Mouse (Mus musculus): ENCODE results near the gene Olfr898. TPM values are rescaled to one million over a fixed set of nuclear protein-coding genes. Genes with fewer than 3 reads are reported as not detected.

The Olfr898 gene
- total RNA-seq (2012; rRNA removed): not detected in 2 replicates
- not detected for polyA plus RNA-seq (2012; ENCODE audit: insufficient read depth in 1 of 2, insufficient read length in 2 of 2, low read depth in 1 of 2, low replicate concordance in 2 of 2, missing spikeins in 1 of 2)

GRCm38 (mm10) chr9:38348111-38348510 lies at the start of gene Olfr898:
Olfr898 (plus strand) TSS chr9:38348411.
- TF ChIP-seq MAZ (IDR thresholded peaks at IDR 0.05; ENCODE audit: low read depth, low read length): no peak
- no peak for TF ChIP-seq POLR2AphosphoS5 (IDR thresholded peaks at IDR 0.05; ENCODE audit: borderline replicate concordance, low read depth, low read length)
- TF ChIP-seq E2F4 (IDR thresholded peaks at IDR 0.05; ENCODE audit: borderline replicate concordance, low read depth, low read length): no peak
- no peak for TF ChIP-seq ZNF384 (IDR thresholded peaks at IDR 0.05; ENCODE audit: low read depth, low read length)
- TF ChIP-seq TAL1 (IDR thresholded peaks at IDR 0.05; ENCODE audit: low read length): no peak
- TF ChIP-seq TBP (IDR thresholded peaks at IDR 0.05; ENCODE audit: low read depth, low read length): no peak
- no peak for TF ChIP-seq USF1 (IDR thresholded peaks at IDR 0.05; ENCODE audit: low read depth, low read length)
- TF ChIP-seq SMC3 (IDR thresholded peaks at IDR 0.05; ENCODE audit: low read depth, low read length): no peak
- no peak for TF ChIP-seq GABPA (IDR thresholded peaks at IDR 0.05; ENCODE audit: low read depth, low read length)
- TF ChIP-seq NRF1 (IDR thresholded peaks at IDR 0.05; ENCODE audit: insufficient read depth, low read depth, low read length, poor library complexity, severe bottlenecking): no peak
- TF ChIP-seq MXI1 (IDR thresholded peaks at IDR 0.05; ENCODE audit: low read depth, low read length): no peak
- no peak for TF ChIP-seq ZKSCAN1 (IDR thresholded peaks at IDR 0.05; ENCODE audit: low read depth, low read length)
- TF ChIP-seq TCF12 (IDR thresholded peaks at IDR 0.05; ENCODE audit: low read depth, low read length): no peak
- TF ChIP-seq ZC3H11A (IDR thresholded peaks at IDR 0.05; ENCODE audit: low read depth, low read length): no peak
- no peak for TF ChIP-seq RCOR1 (IDR thresholded peaks at IDR 0.05; ENCODE audit: low read depth, low read length)
- TF ChIP-seq CHD2 (IDR thresholded peaks at IDR 0.05; ENCODE audit: low read length): no peak
- no peak for TF ChIP-seq USF2 (IDR thresholded peaks at IDR 0.05; ENCODE audit: borderline replicate concordance in 1 of 2, insufficient read depth in 1 of 2, low read depth in 1 of 2, low read length in 2 of 2)
- TF ChIP-seq POLR2A (IDR thresholded peaks at IDR 0.05; ENCODE audit: control insufficient read depth in 1 of 2, insufficient read depth in 1 of 2, low read depth in 1 of 2, low read length in 2 of 2, poor library complexity in 1 of 2): no peak
- TF ChIP-seq CHD1 (IDR thresholded peaks at IDR 0.05; ENCODE audit: low read depth, low read length): no peak
- Histone ChIP-seq H3K4me3 (ENCODE audit: control insufficient read depth in 1 of 2, insufficient read depth in 1 of 2, low read depth in 2 of 2, low read length in 2 of 2) (no peak within 1 kb of the TSS), H3K36me3 (ENCODE audit: control insufficient read depth in 1 of 2, insufficient read depth in 2 of 2, low read length in 2 of 2) (no peaks in the 10 kb centered on the region), H3K27ac (ENCODE audit: control insufficient read depth, low read depth, low read length) (no peak within 1 kb of the TSS), H3K4me1 (ENCODE audit: control insufficient read depth in 1 of 2, insufficient read depth in 2 of 2, low read length in 2 of 2) (no peaks in the 10 kb centered on the region), H3K79me2 (ENCODE audit: control insufficient read depth, insufficient read depth, low read length, poor library complexity) (no peaks in the 10 kb centered on the region), H3K9ac (ENCODE audit: control insufficient read depth, low read depth, low read length, poor library complexity, severe bottlenecking) (no peak within 1 kb of the TSS), H3K9me3 (replicated peaks; ENCODE audit: insufficient read depth, low read length) (no peaks in the 10 kb centered on the region), H3K27me3 (ENCODE audit: control insufficient read depth in 1 of 2, insufficient read depth in 2 of 2, low read length in 2 of 2) (no peaks in the 10 kb centered on the region)
- DNase-seq (ENCODE audit: low read depth, low spot score): no peak

GRCm38 (mm10) chr9:38328760-38329159 lies 19.5 kb upstream of the Olfr898 start, which contains the start of gene Olfr25:
Olfr25 (plus strand) TSS chr9:38329060.
- Histone ChIP-seq H3K9ac (ENCODE audit: control insufficient read depth, low read depth, low read length, poor library complexity, severe bottlenecking) (no peak within 1 kb of the TSS), H3K9me3 (replicated peaks; ENCODE audit: insufficient read depth, low read length) (no peaks in the 10 kb centered on the region), H3K36me3 (ENCODE audit: control insufficient read depth in 1 of 2, insufficient read depth in 2 of 2, low read length in 2 of 2) (no peaks in the 10 kb centered on the region), H3K79me2 (ENCODE audit: control insufficient read depth, insufficient read depth, low read length, poor library complexity) (no peaks in the 10 kb centered on the region), H3K27ac (ENCODE audit: control insufficient read depth, low read depth, low read length) (no peak within 1 kb of the TSS), H3K4me3 (ENCODE audit: control insufficient read depth in 1 of 2, insufficient read depth in 1 of 2, low read depth in 2 of 2, low read length in 2 of 2) (no peak within 1 kb of the TSS), H3K4me1 (ENCODE audit: control insufficient read depth in 1 of 2, insufficient read depth in 2 of 2, low read length in 2 of 2) (no peaks in the 10 kb centered on the region), H3K27me3 (ENCODE audit: control insufficient read depth in 1 of 2, insufficient read depth in 2 of 2, low read length in 2 of 2) (no peaks in the 10 kb centered on the region)
- TF ChIP-seq NELFE (IDR thresholded peaks at IDR 0.05; ENCODE audit: low read depth, low read length): no peak
- TF ChIP-seq MYB (IDR thresholded peaks at IDR 0.05; ENCODE audit: low read depth, low read length): no peak
- no peak for TF ChIP-seq MAZ (IDR thresholded peaks at IDR 0.05; ENCODE audit: low read depth, low read length)
- no peak for TF ChIP-seq GABPA (IDR thresholded peaks at IDR 0.05; ENCODE audit: low read depth, low read length)
- no peak for TF ChIP-seq MAX (IDR thresholded peaks at IDR 0.05; ENCODE audit: low read length)
- no peak for TF ChIP-seq USF1 (IDR thresholded peaks at IDR 0.05; ENCODE audit: low read depth, low read length)
- TF ChIP-seq MAFK (IDR thresholded peaks at IDR 0.05; ENCODE audit: borderline replicate concordance, low read depth, low read length): no peak
- TF ChIP-seq SMC3 (IDR thresholded peaks at IDR 0.05; ENCODE audit: low read depth, low read length): no peak
- TF ChIP-seq NRF1 (IDR thresholded peaks at IDR 0.05; ENCODE audit: insufficient read depth, low read depth, low read length, poor library complexity, severe bottlenecking): no peak
- TF ChIP-seq USF2 (IDR thresholded peaks at IDR 0.05; ENCODE audit: borderline replicate concordance in 1 of 2, insufficient read depth in 1 of 2, low read depth in 1 of 2, low read length in 2 of 2): no peak
- no peak for DNase-seq (ENCODE audit: low read depth, low spot score)
